Mouse (Mus musculus) fibroblast of lung, adult 2 months (primary cell): ENCODE results near the gene Cfap299.
"Not testable (repeated sequence)": the region's sequence is repeated elsewhere in the genome, so short reads cannot be mapped to it uniquely, and the experiment has no call there.

Source experiments
- DNase-seq: peaks from one replicate; pipeline ENCODE4 v3.0.0-alpha.2; 2011; ENCODE audit warnings: low read depth

Cfap299 gene

DNA sequence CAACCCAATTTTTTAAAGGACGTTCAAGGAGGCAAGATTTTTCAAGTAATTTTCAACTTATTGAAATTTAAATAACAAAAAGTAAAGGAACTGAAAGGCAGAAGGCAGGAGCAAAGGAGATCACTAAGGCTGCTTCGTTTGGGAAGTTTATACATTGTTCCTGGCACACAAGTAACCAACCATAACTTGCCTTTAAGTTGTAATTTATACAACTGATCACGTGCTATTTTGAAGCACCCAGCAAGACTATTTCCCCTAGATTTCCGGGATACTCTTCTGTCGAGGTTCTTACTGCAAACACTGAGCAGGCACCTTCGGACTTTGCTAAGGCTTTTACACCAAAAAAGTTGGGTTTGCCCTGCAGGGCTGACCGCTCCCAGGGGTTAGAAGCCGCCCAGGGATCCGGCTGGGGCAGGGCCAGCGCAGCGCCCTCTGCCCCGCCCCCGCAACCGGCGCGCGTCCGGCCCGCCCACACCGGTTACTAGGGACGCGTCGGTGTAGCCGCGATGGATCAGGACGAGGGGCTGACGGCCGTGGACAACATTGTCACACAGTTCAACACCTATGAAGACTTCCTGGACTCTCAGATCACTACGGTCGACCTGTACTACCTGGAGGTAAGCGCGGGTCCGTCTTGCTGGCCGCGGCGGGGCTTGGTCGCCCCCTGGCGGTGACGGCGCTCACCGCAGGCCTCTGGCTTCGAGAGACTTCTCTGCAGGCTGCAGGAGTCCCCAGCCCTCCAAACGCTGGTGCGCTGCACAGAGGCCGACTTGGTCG lies at the start of gene Cfap299:
Gene Cfap299 (plus strand): TSS at position 457 of the 777 bp plus-strand sequence.
- DNase-seq = peak; percentile 14

DNA sequence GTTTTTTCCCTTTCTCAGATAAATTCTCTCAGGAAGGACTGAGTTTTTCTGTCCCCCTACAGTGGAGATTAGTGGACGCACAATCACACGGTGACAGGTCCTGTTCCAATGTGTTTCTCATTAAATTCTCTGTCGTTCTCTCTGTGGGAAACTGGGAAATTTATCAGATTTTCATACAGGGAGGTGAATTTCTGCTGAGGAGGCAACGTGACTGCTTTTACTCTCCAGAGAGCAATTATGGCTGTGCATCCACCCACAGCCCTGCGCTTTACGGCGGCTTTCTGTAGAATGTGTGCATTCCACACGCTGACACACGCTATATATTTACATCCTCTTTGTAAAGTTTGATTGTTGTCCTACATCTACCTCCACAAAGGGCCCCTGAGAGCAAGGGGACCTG lies 47.1 kb upstream of the Cfap299 start:
- DNase-seq = no peak

DNA sequence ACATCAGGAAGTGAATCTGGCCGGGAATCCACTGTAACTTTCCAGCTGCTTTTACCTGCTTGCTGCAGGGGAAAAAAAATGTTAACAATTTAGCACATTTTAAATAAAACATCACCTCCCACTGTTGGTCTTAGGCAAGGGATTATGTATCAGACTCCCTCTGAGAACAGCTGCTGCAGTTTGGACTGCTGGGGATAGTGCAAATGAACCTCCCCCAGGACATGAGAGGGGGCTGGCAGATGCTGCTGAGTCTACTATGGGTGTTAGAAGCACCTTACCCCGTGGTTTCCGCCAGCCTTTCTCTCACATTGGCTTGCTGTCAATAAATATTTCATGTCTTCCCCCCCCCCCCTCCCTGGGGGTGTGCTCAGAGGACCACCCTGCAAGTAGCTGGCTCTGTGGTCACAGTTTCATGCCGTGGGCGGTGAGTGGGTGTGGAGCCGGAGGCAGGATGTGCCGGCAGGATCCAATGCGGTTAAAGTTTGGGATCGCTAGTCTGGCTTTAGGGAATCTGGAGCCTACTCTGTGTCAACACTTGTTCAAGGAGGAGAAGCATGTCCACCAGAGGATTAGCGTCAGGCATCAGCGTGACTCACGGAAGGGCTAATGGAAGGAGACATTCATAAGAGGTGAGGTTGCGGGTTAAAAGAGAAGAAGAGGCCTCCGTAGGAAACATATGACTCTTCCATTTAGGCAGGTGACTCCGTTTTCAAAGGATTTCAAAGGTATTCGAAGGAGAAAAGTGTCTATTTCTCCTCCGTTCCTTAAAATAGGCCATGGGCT lies 45.2 kb upstream of the Cfap299 start:
- DNase-seq = no peak

DNA sequence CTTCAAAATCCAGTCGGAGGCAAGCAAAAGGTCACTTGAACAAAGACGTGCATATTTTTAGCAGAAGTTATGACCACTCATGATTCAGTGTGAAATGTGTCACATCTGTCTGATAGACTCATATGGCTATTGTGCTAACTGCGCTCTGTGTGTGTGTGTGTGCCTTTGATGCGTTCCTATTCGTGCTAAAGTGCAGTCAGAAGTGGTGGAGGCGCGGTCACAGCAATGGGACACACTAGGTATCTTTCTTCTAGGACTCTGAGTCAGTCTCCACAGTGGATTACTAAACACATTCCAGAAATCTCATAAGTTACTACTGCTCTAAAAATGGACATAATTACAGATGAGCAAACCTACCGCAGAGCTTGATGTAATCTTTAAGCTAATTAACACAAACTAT lies 38.5 kb upstream of the Cfap299 start:
- no peak for DNase-seq

DNA sequence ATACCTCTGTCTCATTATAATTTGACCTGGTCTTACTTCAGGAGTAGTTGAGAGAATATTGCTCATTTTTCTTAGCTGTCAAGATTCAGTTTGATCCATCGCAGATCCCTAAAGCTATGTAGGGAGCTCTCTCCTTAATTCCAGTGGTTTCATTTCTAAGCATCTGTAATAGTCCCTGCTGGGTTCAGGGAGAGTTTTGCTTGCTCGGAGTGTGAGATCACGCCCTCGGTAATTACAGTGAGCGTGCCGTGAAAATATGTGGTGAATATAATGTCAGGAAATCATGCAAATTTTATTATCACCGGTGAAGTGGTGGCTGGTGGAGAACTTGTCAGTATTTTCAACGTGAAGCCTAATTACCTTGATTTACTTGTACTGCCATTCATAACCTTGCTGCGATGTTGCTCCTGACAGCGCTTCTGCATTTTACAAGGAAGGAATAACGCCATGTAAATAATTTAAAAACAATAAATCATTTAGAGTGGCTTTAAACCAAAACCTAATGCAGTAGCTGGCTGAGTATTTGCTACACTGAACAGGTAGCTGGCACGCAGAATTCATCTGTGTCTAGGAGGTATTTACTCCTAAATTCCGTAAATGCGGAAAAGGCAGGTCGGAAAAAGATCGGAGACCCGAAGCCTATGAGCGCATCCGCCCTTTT lies 36.6 kb upstream of the Cfap299 start:
- no peak for DNase-seq

DNA sequence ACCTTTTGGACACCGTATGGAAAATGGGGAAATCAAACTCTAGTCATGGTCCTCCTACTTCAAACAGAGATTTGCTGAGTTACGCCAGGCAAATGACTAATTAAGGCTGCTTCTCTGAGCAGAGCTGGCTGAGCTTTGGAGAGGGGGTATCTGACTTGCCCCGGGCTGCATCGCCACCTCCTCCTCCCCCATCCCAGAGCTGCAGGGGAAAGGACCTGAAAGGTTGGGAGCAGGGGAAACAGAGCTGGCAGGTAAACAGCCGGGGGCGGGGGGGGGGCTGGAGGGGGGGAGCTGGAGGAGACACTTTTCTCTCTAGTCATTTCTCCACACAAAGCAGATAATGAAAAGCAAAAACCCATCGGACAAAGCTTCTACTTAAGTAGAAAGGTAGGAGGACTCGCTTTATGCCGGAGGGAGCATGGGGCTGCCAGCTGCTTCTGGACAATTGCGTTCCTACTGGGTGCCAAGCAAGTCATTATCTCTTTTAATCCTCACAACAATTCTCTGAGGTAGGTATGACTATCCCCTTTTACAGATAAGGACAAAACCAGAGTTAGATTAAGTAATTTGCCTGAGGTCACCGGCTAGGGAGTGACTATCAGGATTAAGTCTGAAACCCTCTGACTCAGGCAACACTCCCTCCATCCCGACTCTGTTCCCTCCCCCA lies 35.9 kb upstream of the Cfap299 start:
- DNase-seq = no peak

DNA sequence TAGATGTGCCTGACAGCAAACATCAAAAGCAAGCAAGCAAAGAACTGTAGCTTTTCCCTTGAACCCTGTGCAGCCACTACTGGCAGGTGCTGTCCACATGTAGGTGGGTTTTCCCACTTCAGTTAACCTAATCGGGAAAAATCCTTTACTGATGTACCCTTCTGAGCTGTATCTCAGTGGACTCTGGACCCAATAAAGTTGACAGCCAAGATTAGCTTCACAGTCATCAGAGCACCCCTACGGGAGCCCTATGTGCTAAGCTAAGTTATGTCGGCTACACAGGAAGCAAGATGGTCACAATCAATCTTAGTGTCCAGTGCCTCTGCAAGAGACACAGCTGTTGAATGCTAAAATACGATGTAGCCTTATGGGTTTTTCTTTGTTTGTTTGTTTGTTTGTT lies 29.0 kb upstream of the Cfap299 start:
- DNase-seq = no peak

DNA sequence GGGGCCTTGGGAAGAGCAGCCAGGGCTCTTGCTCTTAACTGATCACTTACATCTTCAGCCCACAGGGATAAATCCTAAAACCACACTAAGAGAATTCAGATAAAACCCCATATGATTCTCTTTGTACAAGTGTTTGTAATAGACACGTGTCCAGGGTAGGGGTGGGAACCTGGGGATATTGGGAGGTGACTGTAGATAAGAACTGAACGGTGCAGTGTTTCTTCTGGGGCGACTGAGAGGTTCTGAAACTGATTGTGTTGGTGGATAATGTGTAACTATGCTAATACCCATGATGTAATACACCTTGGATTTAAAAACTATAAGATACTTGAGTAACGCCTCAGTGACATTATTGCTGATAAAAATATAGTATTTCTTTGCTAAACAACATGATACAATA lies 23.4 kb upstream of the Cfap299 start:
- no peak for DNase-seq

DNA sequence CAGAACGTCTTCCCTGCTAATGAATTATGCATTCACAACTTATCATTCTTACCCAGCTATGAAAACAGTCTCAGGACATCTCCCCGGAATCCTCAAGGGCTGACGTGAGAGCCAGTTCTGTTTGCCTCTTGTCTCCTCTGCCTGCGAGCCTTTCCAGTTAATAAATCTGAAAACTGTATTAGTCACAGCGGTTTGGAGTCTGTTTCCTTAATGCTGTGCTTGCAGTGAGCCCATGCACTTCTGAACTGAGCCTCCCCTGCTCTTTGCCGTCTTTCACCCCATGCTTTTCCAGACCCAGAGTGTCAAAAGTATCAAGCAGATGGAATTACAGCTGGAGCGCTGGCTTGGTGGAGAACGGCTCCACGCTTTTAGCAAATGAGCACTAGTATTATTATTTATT lies 22.6 kb upstream of the Cfap299 start:
- DNase-seq = no peak

DNA sequence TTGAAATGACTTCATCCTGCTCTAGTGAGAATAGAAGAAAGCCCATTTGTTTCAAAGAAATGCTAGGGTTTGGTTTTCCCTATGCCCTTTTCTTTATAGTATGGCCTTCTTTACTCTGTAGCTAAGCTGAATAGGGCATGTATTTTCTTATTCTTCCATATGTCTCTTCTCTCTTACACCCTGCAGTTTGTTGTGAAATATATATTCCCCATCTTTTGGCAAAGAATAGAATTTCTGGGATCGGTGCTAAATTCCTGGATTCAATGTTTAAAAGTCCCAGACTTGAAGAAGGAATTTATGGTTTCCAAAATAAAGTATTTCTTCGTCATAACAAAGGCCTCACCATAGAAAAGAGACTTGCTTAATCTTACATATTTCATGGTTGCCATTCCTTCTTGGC lies 2.5 kb upstream of the Cfap299 start:
- no peak for DNase-seq

DNA sequence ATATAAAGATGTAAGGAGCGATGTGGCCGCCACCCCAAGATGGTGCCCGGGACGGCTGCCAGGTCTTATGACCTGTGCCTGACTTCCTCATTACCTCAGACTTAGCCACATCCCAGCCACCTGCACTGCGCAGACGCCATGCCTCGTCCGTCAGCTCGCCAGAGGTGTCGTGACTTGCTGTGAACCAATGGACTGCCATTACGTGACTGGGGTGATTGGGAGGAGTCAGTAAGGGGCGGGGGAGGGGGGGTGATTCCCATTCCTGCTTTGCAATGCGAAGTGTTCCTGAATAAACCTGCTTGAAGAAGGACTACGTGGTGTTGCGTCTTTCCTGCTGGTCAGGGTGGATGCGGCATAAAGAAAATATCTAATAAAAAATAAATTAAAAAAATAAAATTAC lies 14.6 kb downstream of the Cfap299 start:
- not testable (repeated sequence) for DNase-seq

DNA sequence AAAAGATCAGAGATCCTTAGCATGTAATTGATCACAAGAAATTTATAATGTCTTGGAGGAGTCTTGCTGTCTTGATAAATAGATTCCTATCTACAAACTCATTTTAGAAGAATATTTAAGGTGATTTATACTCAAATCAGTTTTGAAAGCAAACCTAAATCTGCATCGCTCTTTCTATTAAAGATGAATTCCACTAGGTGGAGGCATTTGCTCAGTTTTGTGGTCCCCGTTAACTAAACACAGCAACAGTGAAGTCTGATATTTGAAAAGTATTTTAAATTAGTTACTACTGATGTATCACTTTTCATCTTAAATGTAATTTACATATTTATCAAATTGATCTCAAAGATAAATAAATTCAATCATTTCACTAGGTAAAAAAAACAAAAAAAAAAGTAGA lies 15.5 kb downstream of the Cfap299 start:
- peak; percentile 5 for DNase-seq

DNA sequence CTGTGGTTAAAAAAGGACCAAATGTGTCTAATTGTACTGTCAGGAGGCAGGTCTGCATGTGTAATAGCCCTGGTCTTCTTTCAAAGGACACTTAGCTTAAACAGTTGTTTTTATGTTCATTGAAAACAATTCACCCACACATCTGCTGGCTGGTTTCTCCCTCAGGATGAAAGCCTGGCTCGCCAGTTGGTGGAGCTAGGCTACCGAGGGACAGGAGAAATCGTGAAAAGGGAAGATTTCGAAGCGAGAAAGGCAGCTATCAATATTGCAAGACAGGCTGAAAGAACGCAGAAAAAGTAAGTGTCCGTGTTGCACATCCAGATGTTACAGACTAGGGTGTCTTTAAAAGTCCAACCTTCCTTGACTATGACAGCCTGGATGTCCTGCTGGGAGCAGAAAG lies 17.0 kb downstream of the Cfap299 start:
- DNase-seq = no peak

DNA sequence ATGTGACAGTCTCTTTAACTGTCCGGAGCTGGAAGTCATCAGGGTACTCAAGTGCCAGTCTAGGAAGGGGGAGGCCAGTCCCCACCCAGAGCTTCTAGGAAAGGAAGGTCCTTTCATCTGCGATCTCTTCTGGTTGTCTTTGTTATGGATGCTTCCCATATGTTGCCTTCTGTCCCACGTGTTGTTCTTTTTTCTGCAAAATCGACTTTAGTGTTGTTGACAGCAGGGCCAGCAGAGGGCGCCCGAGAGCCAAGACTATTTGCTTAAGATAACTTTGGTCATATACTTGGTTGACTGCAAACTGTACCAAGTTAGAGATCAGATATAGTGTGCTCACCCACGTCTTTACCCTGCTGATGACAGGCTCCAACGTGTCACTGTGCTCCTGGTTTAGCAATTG lies 19.5 kb downstream of the Cfap299 start:
- DNase-seq = peak; percentile 24

DNA sequence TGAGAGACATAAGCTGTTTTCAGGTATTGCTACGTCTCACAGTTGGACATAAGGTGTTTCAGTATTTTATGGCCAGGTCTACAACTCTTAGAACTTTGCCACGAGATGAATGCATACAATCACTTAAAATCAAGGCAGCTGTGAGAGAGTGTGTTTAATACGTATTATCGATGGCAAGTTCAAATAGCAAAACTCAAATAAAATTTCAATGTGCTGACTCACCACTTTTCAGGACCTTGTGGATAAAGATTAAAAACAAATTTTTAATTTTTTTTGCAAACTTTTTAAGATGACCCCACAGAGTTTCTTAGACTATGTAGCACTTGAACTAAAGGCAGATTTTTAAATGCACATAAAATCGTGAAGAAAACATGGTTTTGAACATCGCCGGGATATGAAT lies 30.8 kb downstream of the Cfap299 start:
- DNase-seq = no peak

DNA sequence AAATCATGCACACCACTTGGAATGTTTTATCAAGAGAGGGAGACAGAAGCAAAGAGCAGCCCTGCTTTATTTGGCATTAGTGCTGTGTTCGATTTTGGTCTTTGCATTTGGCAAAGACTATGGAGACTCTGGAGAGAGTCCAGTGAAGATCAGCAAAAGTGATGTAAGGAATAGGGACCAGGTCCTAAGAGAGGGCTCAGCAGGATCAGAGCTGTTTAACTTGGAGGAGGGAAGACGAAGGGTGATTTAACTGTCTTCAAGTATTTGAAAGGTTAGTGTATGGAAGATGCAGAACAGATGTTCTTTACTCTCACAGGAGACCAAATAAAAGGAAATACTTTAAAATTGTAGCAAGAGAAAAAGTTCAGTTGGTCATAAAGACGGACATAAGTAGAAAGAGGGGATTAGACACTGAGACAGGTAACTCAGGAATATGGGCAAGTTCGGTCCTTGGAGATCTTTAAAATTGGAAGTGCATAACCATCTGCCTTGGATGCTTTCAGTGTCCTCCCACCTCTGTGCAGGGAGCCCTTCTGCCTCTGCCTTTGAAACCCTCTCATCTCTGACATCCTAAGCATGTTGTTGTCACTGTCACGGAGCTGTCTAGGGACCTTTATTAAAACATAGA lies 31.8 kb downstream of the Cfap299 start:
- no peak for DNase-seq

DNA sequence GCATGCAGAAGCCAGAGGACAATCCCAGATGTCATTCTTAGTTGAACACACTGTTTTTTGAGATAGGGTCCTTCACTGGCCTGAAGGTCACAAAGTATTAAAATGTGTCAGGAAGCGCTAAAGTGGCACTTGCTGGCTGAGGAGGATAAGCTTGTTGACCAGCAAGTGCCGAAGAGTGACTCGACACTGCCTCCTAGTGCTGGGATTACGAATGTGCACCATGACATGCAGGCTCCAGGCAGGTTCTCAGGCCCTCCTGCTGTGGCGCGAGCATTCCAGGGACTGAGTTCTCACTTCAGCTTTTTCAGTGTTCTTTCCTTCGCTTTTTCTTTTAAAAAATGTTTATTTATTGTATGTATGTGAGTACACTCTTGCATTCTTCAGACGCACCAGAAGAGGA lies 34.3 kb downstream of the Cfap299 start:
- DNase-seq = no peak

DNA sequence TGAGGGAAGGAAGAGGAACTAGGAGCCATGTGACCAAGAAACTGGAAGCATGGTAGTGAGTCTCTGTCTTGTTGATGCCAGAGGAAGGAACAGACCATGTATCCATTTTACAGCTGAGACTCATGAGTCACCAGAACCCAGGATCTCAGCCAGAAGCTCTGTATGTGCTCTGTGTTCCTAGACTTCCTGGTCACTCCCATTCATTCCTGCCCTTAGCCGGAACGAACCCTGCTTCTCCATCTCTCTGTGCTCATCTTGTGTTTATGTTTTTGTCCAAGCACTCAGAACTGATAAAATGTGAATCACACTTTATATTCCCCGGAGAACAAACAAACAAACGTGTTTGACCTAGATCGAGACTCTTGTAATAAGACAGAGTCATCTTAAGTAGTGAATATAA lies 36.2 kb downstream of the Cfap299 start:
- no peak for DNase-seq

DNA sequence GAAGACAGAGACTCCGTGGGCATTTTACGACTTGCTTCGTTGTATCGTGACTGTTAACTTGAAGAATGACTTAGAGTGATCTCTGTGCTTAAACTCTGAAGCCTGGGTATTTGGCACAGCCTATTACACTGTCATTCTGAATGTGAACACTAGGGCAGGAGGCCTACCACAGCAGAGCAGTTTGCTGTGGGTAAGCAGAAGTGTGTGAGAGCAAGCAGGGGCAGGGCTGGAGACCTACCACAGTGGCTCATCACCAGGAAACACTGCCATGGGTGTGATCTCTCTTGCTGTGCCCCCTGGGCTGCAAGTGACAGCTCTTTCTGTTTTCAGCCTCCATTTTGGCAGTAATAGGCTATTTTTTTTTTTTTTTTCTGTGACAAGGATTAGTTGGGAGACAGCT lies 39.7 kb downstream of the Cfap299 start:
- DNase-seq = no peak

DNA sequence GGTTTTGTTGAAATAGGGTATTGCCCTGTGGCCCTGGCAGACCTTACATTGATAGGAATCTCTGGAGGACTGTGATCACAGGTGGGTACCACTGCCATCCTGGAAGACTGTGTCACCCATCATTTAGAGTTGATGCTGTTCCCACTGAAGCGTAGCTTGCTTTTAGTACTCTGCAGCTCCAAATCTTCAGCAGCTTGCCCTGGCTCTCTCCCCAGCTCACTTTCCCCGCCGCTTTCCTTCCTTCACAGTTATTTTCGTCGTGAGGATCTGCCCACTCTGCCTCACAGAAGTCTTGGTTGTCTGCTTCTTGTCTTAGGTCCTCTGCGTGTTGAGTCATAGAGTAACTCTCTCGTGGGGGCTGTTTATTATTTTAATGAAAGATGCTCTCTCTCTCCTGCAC lies 40.3 kb downstream of the Cfap299 start:
- no peak for DNase-seq

DNA sequence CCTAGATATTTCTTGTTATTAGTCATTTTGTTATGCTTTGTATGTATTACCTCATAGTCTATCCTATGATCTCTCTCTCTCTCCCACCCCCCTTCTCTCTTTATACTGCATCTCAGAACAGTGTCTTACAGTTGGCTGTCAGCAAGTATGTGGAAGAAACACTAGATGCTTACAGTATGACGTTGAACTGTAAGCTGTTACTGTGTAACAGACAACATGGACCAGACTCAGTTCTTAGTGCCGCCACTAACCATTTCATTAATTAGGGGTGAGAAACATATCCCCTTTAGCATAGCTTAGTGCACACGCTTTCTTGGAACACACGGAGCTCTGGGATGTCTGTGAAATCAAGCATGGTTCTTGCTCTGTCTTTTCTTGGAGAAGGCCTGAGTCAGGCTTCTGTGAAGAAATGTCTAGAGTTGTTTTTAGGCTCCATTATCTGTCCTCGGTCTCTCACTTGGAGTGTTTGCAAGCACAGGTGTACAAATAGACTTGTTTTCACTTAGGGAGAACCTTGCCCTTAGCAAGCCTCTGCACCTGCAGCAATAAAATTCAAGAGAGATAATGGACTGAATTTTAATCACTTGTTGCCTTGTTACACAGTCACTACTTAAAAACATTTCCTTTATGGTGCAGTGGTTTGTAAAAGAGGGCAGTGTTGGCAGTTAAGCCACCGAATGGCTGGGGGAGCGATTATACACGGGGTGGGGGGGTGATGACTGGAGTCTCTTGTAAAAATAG lies 47.1 kb downstream of the Cfap299 start:
- DNase-seq = no peak

DNA sequence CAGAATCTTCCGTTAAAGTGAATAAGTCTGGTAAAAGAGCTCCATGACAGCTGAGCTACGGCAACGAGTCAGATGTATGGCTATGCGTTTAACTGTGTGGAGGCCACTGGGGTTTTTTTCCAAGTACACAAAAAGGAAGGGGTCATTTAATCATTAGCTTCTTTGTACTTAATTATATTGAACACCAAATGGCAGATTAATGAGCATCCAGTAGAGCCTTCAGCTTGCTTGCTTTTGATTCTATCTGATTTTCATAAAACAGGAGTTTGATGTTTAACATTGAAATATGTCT lies 47.6 kb downstream of the Cfap299 start:
- DNase-seq = no peak
